Mouse (Mus musculus) retina, embryonic 14.5 days (tissue): Measurements from ENCODE around the gene Arnt2.

Source experiments
- DNase-seq: peaks from one replicate; pipeline ENCODE4 v3.0.0-alpha.2; 2015; ENCODE audit warnings: low spot score

Gene Arnt2

GRCm38 (mm10) chr7:84246093-84246492, 163.9 kb downstream of the Arnt2 start:
- DNase-seq = no peak

DNA sequence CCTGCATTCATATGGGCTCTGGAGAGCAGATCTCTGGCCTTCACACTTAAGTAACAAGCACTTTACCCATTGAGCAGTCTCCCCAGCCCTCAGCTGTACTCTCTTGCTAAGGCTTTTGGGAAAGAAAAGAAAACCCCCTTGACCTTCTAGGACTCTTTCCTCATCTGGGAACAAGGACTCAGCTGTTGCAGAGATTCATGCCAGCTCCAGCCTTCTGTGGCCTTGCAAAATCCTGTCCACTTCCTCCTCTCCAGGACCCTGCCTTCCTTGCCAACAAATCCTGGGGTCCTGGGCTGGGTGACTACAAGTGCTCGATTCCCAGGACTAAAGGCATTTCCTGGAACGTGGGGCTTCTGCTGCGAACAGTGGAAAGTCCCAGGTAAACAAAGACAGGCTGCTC, 169.6 kb downstream of the Arnt2 start:
- DNase-seq = no peak

DNA sequence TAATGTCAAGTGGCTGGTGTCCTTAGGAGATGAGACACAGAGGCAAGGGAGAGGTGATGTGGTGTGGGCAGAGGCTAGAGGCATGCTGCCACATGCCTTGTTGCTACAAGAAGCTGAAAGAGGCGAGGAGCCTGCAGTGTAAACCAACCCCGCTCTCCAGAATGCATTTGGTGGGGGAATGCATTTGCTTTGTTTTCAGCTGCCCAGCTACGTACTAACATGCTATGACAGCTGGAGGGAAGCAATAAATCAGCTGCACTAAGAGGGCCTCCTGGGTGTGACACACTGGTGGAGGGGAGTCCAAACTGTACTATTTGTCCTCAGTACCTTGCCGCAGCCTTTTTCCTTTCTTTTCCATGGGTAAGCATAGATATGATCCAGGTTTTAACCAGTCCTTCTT, 172.3 kb downstream of the Arnt2 start:
- DNase-seq = peak; percentile 36

DNA sequence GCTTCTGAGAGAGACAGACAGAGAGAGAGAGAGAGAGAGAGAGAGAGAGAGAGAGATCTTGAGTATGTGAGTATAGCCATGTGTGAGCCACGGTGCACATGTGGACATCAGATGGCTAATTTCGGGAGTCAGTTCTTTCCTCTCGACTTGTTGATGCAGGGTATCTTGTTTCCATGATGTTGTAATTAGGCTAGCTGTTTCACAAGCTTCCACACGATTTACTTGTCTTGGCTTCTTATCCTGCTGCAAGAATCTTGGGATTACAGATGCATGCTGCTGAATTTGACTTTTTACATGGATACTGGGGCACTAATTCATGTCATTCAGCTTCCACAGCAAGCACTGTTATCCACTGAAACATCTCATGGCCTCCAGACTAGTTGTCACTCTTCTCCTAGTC, 178.6 kb downstream of the Arnt2 start:
- no peak for DNase-seq

GRCm38 (mm10) chr7:84227652-84228051, 182.3 kb downstream of the Arnt2 start:
- DNase-seq = no peak

- DNase-seq = no peak
Measured at GRCm38 (mm10) chr7:84226909-84227308, 183.1 kb downstream of the Arnt2 start.

DNA sequence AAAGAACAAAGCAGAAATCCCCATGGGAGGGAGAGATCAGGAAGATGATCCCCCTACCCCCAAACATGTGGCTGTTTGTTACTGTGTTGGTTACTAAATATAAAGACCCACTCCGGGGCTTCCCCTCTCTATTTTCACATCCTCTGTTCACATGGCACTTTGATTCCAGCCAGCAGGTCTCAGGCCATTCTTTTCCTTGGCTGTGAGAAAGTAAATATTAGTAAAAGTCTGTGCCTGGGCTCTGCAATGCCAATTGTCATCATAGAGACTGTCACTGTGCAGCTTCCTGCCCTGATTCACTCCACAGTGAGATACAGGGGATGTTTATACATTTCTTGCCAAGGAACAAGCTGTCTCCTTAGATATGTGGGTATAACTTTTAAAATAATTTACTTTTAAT, 197.9 kb downstream of the Arnt2 start:
- DNase-seq = no peak

GRCm38 (mm10) chr7:84210585-84211291, 199.2 kb downstream of the Arnt2 start:
- DNase-seq = no peak

- DNase-seq = no peak
Measured at GRCm38 (mm10) chr7:84203981-84204380, 206.0 kb downstream of the Arnt2 start.

DNA sequence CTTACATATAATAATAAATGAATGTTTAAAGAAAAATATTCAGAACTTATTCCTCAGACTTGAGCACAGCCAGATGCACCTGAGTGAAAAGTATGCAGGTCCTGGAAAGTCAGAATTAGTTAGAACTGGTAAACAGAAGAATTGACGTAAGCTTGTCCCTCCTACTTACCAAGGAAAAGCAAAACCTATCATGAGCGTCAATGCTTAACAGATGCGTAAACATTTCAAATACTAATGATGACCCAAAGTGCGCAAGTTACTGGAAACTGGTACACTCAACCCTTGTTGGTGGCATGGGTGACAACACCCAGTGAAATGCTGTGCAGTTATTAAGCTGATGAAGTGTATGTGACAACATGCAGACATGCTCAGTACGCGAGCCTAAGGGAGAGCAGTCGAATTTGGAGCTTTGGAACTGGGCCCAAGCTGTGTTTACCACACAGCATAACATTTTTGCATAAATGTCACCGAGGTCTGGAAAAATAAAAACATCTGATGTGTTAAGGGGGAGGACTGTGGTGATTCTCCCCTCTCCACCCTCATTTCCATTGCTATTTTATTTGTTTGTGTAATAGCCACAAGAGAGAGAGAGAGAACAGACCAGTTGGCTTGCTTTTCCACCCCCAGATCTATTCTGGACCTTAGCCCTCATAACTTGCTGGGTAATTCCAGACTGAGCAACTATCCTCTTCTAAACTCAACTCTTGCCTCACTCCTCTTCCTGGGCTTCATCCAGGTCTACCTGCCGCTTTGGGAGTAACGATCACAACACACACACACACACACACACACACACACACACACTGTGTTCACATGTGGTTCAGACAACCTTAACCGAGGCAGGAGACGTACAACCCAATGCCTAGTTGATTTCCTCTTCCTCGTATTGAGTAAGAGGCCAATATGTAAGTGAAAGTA, 208.6 kb downstream of the Arnt2 start:
- no peak for DNase-seq

DNA sequence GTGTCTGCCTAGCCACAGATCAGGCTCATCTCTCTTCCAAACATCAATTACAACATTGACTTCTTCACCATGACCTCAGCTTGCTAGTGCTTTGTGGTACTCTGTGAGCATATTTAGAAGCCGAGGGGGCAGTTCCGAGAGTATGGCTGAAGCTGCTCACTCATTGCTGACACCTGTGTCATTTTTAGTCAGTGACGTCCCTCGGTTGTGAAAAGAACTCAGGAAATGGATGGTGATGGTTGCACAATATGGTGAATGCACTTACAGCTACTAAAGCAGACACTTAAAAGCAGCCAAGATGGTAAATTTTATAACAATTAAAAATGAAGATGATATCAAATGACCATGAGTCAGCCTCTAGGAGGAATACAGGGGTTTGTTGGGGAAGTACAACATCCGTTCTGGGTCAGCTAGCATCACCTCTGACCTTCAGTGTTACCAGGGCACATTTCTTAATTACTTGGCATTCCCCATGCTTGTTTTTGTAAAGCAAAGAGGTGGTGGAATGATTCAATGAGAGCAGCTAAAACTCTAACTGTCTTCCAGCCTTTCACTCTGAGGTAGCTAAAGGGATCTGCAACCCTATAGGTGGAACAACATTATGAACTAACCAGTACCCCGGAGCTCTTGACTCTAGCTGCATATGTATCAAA, 212.6 kb downstream of the Arnt2 start:
- no peak for DNase-seq
